Mouse (Mus musculus) urinary bladder, postnatal 10 days (tissue): ENCODE data around the gene Stub1.
"Not testable (repeated sequence)": the region's sequence is repeated elsewhere in the genome, so short reads cannot be mapped to it uniquely, and the experiment has no call there.

Source experiments
- DNase-seq: peaks from one replicate; pipeline ENCODE4 v3.0.0; 2022; ENCODE audit warnings: low spot score

Gene Stub1

GRCm38 (mm10) chr17:25823452-25823851 is 9.8 kb downstream of the Stub1 start, which contains the start of gene Wdr24:
Gene Wdr24 (plus strand): TSS chr17:25823627.
- DNase-seq, result no peak

- DNase-seq, result no peak
These were observed 14.1 kb downstream of the Stub1 start for GRCm38 (mm10) chr17:25818851-25819780.

GRCm38 (mm10) chr17:25817662-25818061 is 15.5 kb downstream of the Stub1 start:
- DNase-seq, result no peak

- DNase-seq, result no peak
These were observed 19.7 kb downstream of the Stub1 start for GRCm38 (mm10) chr17:25813471-25813870.

GRCm38 (mm10) chr17:25810890-25811289 is 22.3 kb downstream of the Stub1 start:
- no peak for DNase-seq

- no peak for DNase-seq
These were observed 23.4 kb downstream of the Stub1 start for GRCm38 (mm10) chr17:25809606-25810340.

- DNase-seq, result no peak
These were observed 24.2 kb downstream of the Stub1 start, which contains the start of gene Fbxl16 for GRCm38 (mm10) chr17:25808789-25809605. Gene Fbxl16 (plus strand): TSS chr17:25809085.

GRCm38 (mm10) chr17:25808028-25808427 is 25.2 kb downstream of the Stub1 start:
- no peak for DNase-seq

- not testable (repeated sequence) for DNase-seq
These were observed 25.8 kb downstream of the Stub1 start for GRCm38 (mm10) chr17:25807452-25807851.

GRCm38 (mm10) chr17:25806507-25806906 is 26.7 kb downstream of the Stub1 start:
- DNase-seq, result no peak

GRCm38 (mm10) chr17:25802825-25803517 is 30.2 kb downstream of the Stub1 start:
- no peak for DNase-seq

- no peak for DNase-seq
These were observed 32.2 kb downstream of the Stub1 start for GRCm38 (mm10) chr17:25801029-25801428.

GRCm38 (mm10) chr17:25796951-25797369 is 36.2 kb downstream of the Stub1 start, which contains the start of gene Metrn:
Gene Metrn (minus strand): TSS chr17:25797136.
- DNase-seq, result no peak

GRCm38 (mm10) chr17:25796211-25796771 is 36.9 kb downstream of the Stub1 start:
- no peak for DNase-seq

GRCm38 (mm10) chr17:25795609-25796092 is 37.6 kb downstream of the Stub1 start, which contains the start of gene AC134908.4:
Gene AC134908.4 (minus strand): TSS chr17:25795659.
- no peak for DNase-seq

GRCm38 (mm10) chr17:25794998-25795397 is 38.2 kb downstream of the Stub1 start:
- no peak for DNase-seq

- DNase-seq, result no peak
These were observed 39.0 kb downstream of the Stub1 start for GRCm38 (mm10) chr17:25794197-25794596.

- no peak for DNase-seq
These were observed 40.6 kb downstream of the Stub1 start, which contains the start of gene Fam173a for GRCm38 (mm10) chr17:25792615-25793014. Gene Fam173a (minus strand): TSS chr17:25792901.

GRCm38 (mm10) chr17:25791843-25792527 is 41.2 kb downstream of the Stub1 start:
- DNase-seq, result no peak

- DNase-seq, result no peak
These were observed 41.8 kb downstream of the Stub1 start for GRCm38 (mm10) chr17:25791320-25791842.
